Mouse (Mus musculus) kidney, adult 2 months (tissue): ENCODE results near the gene Tmem178b. TPM values are rescaled to one million over a fixed set of nuclear protein-coding genes. Genes with fewer than 3 reads are reported as not detected.

ENCODE experiments used
- DNase-seq: peaks from one replicate; pipeline ENCODE4 v3.0.0; 2021
- H3K27ac ChIP-seq: fragments of 200-500 bp; 2 replicates; pipeline ENCODE4 v1.5.1; 2012; ENCODE audit warnings: low read depth, low read length, control low read depth, inconsistent platforms; ENCODE audit not compliant: insufficient read depth
- H3K27me3 ChIP-seq: fragments of 200-500 bp; replicated peaks from 2 replicates; pipeline ENCODE4 v1.6.1; 2012; ENCODE audit warnings: mild to moderate bottlenecking, moderate library complexity, low read length, inconsistent platforms; ENCODE audit not compliant: control insufficient read depth, insufficient read depth
- H3K36me3 ChIP-seq: fragments of 200-500 bp; 2 replicates; pipeline ENCODE4 v1.6.1; 2012; ENCODE audit warnings: mild to moderate bottlenecking, moderate library complexity, low read length, inconsistent platforms; ENCODE audit not compliant: control insufficient read depth, insufficient read depth
- H3K4me1 ChIP-seq: fragments of 200-500 bp; 2 replicates; pipeline ENCODE4 v1.6.1; 2011; ENCODE audit warnings: low read length; ENCODE audit not compliant: control insufficient read depth, insufficient read depth
- H3K4me3 ChIP-seq: fragments of 200-500 bp; 2 replicates; pipeline ENCODE4 v1.5.1; 2011; ENCODE audit warnings: mild to moderate bottlenecking, low read depth, low read length, control low read depth; ENCODE audit not compliant: insufficient read depth
- CTCF ChIP-seq: fragments of 200-500 bp; conservative IDR thresholded peaks from 2 replicates; pipeline ENCODE4 v1.5.1; 2011; ENCODE audit warnings: low read depth, mild to moderate bottlenecking, control low read depth, low read length, moderate library complexity, mixed read lengths; ENCODE audit not compliant: insufficient read depth, insufficient read length
- POLR2A ChIP-seq: fragments of 200-500 bp; IDR thresholded peaks from one replicate; pipeline ENCODE4 v1.6.1; 2011; ENCODE audit warnings: low read depth, low read length, control low read depth
- WGBS: fragments of 180-500 bp; shearing (Covaris S2); methylation state at CpG from one replicate; pipeline ENCODE4 v1.1.7; 2018; 5-methylcytosine and 5-hydroxymethylcytosine counted together
- polyA plus RNA-seq: library from polyadenylated mRNA; depleted of rRNA; stranded (reverse); fragments of >200 nt; gene quantifications from 2 replicates; pipeline ENCODE4 v1.2.3, GENCODE M21; 2012

Gene Tmem178b
- polyA plus RNA-seq, 1 experiment: 1.3 TPM

DNA sequence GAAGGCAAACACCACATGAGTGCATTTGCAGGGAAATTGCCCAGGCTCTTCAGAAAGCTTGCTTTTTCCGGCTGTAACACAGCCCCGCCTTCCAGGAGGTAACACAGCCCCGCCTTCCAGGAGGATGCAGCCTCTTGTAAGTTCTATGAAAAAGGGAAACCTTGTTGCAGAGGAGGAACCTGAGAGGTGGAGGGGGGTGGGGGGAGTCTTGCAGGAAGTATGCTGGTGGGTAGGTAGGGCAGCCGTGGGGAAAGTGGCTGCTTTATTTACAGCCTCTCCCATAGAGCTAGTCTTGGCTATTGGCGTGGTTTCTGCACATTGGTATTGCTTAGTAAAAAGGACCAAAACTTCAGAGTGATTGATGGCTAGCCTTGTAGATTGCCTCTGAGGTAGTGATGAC is 140.3 kb downstream of the Tmem178b start:
- TF ChIP-seq POLR2A (no peak), CTCF (no peak)
- Histone ChIP-seq H3K4me1 (no peaks in the 10 kb centered on the region), H3K36me3 (no peaks in the 10 kb centered on the region), H3K27me3 (no peaks in the 10 kb centered on the region), H3K4me3 (no peak overlapping the region), H3K27ac (no peak overlapping the region)
- WGBS: 29% methylated on average over 5 of the region's 5 CpGs
- DNase-seq: no peak

DNA sequence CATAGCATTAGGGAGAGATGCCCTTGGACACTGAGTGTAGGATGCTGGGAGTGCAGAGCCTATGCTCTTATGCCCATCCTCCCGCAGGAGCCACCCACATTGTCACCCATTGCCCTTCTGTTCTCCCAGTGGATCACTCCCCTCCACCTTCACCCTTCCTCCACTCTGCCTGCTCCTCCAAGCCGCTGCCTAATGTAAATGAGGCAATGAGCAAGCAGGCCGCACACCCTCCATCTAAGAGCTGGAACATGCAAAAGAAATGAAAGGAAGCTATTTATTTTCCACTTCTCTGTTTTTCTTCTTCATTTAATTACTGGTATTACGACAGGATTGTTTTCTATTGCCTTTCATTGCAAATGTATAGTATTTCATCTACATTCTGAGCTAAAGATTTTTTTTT is 142.1 kb downstream of the Tmem178b start:
- DNase-seq: no peak
- Histone ChIP-seq H3K4me1 (no peaks in the 10 kb centered on the region), H3K27ac (no peak overlapping the region), H3K27me3 (no peaks in the 10 kb centered on the region), H3K4me3 (no peak overlapping the region), H3K36me3 (no peaks in the 10 kb centered on the region)
- 62% methylated on average over 4 of the region's 4 CpGs for WGBS
- no peak for TF ChIP-seq CTCF
- TF ChIP-seq POLR2A: no peak

DNA sequence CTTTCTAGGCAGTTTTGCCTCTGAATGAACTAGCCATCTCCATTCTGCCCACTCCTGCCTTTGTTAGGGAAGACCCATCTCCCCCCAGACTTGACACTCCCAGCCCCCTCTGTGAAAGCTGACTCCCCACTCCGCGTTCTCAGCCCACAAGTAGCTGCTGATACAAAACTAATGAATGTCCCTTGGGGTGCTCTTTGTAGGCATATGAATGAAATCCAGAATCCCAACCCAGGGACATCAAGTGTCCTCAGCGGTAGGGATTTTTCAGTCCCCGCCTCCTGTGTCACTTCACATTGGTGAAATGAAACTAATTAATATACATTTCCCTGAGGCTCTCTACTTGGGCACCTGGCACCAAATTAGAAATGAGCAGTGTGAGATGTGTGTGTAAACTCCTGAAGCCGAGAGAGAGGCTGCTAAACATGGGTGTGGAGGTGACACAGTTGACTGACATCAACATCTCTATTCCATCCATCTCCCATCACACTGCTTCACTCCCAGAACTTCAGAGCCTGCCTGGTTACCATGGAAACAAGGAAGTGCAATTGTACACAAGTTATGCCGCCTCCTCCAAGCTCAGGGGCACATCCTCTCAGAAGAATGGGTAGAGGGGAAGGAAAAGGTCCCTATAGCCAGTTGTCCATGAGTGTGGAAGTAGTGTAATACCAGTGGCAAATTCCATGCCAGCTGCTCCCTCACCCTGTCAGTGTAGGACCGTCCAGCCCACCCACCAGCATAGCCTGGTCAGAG is 142.8 kb downstream of the Tmem178b start:
- DNase-seq: no peak
- H3K27me3 ChIP-seq: no peaks in the 10 kb centered on the region
- TF ChIP-seq POLR2A (no peak), CTCF (no peak)
- H3K4me3 ChIP-seq: no peak overlapping the region
- no peak overlapping the region for H3K27ac ChIP-seq
- 62% methylated on average over 7 of the region's 7 CpGs for WGBS
- no peaks in the 10 kb centered on the region for H3K36me3 ChIP-seq
- no peaks in the 10 kb centered on the region for H3K4me1 ChIP-seq

DNA sequence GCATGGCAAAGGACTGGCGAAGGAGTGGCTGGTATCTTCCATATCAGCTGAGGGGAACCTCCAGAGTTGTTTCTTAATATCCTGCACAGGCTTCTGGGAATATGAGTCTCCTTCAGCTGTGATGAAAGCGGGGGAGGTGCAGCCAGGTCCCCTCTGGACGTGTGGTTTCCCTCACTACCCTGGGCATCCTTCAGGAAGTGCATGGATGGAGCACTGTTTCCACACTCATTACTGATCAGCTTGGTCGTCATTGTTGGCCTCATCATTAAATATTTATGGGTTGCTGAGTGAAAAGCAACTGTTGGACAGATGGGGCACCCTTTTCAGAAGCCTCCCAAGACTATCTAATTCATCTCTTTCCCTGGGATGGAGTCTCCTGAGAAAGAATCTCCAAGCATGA is 146.3 kb downstream of the Tmem178b start:
- no peak for TF ChIP-seq POLR2A
- TF ChIP-seq CTCF: no peak
- Histone ChIP-seq H3K36me3 (no peaks in the 10 kb centered on the region), H3K4me1 (no peaks in the 10 kb centered on the region), H3K27me3 (no peaks in the 10 kb centered on the region), H3K4me3 (no peak overlapping the region), H3K27ac (no peak overlapping the region)
- WGBS: 39% methylated on average over 4 of the region's 4 CpGs
- no peak for DNase-seq

DNA sequence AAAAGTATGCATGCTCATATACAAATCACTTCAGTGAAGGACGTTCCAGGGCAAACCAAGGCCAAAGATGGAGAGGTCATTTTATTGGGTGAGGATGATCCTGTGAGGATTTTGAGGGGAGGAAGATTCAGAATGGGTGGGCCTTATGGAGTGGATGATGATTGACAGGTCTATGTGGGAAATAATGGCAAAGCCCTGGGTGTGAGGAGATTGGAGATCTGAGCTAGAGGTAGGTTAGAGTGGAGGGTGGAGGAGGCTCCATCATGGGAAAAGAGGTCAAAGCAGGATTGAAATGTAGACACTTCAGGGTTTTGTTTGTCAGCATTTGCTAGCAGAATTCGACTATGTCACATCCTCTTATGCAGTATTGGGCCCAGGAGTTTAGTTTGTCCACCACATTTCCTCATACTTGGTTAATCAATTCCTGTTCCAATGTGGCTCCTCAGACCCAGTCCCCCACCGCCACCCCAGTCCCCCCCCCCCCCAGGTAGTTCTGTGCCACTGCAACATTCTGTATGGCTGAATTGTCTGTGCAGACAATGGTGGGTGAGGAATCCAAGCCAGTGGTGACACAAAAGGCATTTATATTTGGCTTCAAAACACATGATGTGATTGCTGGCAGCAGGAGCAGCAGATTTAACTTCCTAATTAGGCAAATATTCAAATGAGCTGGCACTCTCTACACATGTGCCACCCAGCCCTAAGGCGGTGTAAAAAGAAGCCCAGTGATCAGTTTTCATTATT is 150.7 kb downstream of the Tmem178b start:
- 77% methylated on average over 4 of the region's 4 CpGs for WGBS
- Histone ChIP-seq H3K36me3 (no peaks in the 10 kb centered on the region), H3K4me3 (no peak overlapping the region), H3K27me3 (no peaks in the 10 kb centered on the region), H3K27ac (no peak overlapping the region), H3K4me1 (no peaks in the 10 kb centered on the region)
- no peak for DNase-seq
- TF ChIP-seq CTCF (no peak), POLR2A (no peak)

DNA sequence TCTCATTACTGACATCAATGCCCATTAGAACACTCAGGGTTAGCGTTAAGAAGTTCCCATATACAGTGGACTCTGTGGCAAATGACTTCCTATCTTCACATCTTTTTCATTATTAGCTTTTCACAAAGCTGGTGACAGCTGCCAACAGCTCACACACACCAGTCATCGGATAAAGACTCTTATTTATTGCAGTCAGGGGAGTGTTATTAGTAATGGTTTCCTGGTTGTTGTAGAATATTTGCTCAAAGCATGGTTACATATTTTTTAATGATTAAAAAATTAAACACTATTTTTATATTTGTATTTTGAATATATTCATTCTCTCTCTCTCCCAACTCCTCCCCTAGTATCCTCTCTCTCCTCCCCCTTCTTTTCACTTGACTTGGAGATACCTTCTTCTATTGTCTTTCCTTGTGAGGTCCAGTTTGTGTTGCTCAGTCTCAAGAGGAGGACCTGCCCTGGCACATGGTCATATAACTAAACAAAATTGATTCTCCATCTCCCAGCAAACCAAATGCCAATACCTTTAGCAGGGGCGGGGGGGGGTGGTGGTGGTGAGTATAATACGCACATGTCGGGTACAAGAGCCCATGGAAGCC is 151.4 kb downstream of the Tmem178b start:
- TF ChIP-seq CTCF: no peak
- TF ChIP-seq POLR2A: no peak
- H3K36me3 ChIP-seq: no peaks in the 10 kb centered on the region
- H3K4me3 ChIP-seq: no peak overlapping the region
- DNase-seq: no peak
- WGBS: 84% methylated on average over 5 of the region's 5 CpGs
- no peaks in the 10 kb centered on the region for H3K4me1 ChIP-seq
- no peaks in the 10 kb centered on the region for H3K27me3 ChIP-seq
- no peak overlapping the region for H3K27ac ChIP-seq

DNA sequence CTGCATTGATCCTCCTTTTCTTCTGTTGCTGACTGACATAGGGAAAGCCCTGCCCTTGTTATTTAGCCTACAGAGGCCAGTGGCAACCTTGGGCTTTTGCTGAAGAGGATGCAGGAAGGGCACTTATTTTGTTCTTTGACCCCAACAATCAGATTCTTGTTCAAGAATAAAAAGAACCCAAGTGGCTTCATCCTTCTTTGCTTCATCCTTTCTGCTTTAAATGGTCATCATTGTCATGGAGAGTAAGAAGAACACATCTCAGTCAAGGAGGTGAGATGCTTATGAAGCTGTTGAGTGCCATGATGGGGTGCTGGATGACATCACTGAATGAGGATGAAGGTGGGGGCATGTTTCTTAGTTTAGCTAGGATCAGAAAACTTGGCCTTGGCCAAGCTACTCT is 159.8 kb downstream of the Tmem178b start:
- H3K4me3 ChIP-seq: no peak overlapping the region
- no peaks in the 10 kb centered on the region; the same call in 1 of the 2 replicates for H3K27me3 ChIP-seq
- no peak overlapping the region for H3K27ac ChIP-seq
- no peak for TF ChIP-seq POLR2A
- no peak for TF ChIP-seq CTCF
- H3K4me1 ChIP-seq: no peaks in the 10 kb centered on the region
- DNase-seq: no peak
- no peaks in the 10 kb centered on the region for H3K36me3 ChIP-seq
